Mouse (Mus musculus) embryonic facial prominence, embryonic 11.5 days (tissue): ENCODE data around the gene Aicda. TPM values are rescaled to one million over a fixed set of nuclear protein-coding genes. Genes with fewer than 3 reads are reported as not detected.
"Not testable (repeated sequence)": the region's sequence is repeated elsewhere in the genome, so short reads cannot be mapped to it uniquely, and the experiment has no call there.

Experiments
- ATAC-seq: fragments of 200-750 bp; cut with Nextera tagmentation; replicated peaks from 2 replicates; pipeline ENCODE4 v1.8.0; 2017; ENCODE audit warnings: low read depth; ENCODE audit not compliant: insufficient number of reproducible peaks, low FRiP score, low TSS enrichment
- DNase-seq: peaks from one replicate; pipeline ENCODE4 v3.0.0-alpha.2; 2015; ENCODE audit warnings: low spot score
- H3K27ac ChIP-seq: fragments of 300-500 bp; sonication (generic); replicated peaks from 2 replicates; pipeline ENCODE4 v1.5.1; 2014; ENCODE audit warnings: mild to moderate bottlenecking, low read depth, low read length, control low read depth
- H3K27me3 ChIP-seq: fragments of 300-500 bp; sonication (generic); 2 replicates; pipeline ENCODE4 v1.6.1; 2014; ENCODE audit warnings: mild to moderate bottlenecking, low read length, moderate library complexity, mixed read lengths; ENCODE audit not compliant: control insufficient read depth, insufficient read depth
- H3K36me3 ChIP-seq: fragments of 300-500 bp; sonication (generic); replicated peaks from 2 replicates; pipeline ENCODE4 v1.6.1; 2014; ENCODE audit warnings: low read depth, mild to moderate bottlenecking, low read length, moderate library complexity, mixed read lengths; ENCODE audit not compliant: control insufficient read depth, insufficient read depth
- H3K4me1 ChIP-seq: fragments of 300-500 bp; sonication (generic); 2 replicates; pipeline ENCODE4 v1.6.1; 2014; ENCODE audit warnings: low read length, mixed read lengths; ENCODE audit not compliant: control insufficient read depth, insufficient read depth
- H3K4me2 ChIP-seq: fragments of 300-500 bp; sonication (generic); 2 replicates; pipeline ENCODE4 v1.6.1; 2014; ENCODE audit warnings: low read depth, mild to moderate bottlenecking, control low read depth, low read length, moderate library complexity
- H3K4me3 ChIP-seq: fragments of 300-500 bp; sonication (generic); 2 replicates; pipeline ENCODE4 v1.5.1; 2014; ENCODE audit warnings: low read depth, low read length, control low read depth
- H3K9ac ChIP-seq: fragments of 300-500 bp; sonication (generic); replicated peaks from 2 replicates; pipeline ENCODE4 v1.6.1; 2014; ENCODE audit warnings: mild to moderate bottlenecking, control low read depth, low read length
- H3K9me3 ChIP-seq: fragments of 300-500 bp; sonication (generic); replicated peaks from 2 replicates; pipeline ENCODE4 v1.6.1; 2016; ENCODE audit warnings: mild to moderate bottlenecking, low read length, inconsistent platforms, mixed read lengths; ENCODE audit not compliant: control insufficient read depth
- WGBS: fragments of 180-500 bp; shearing (Covaris S2); extraction: QIAGEN DNeasy Blood & Tissue Kit; methylation state at CpG from one replicate; pipeline ENCODE4 v1.1.7; 2014; 5-methylcytosine and 5-hydroxymethylcytosine counted together
- polyA plus RNA-seq: library from polyadenylated mRNA; unstranded; fragments of >200 nt; fragmentation: Nextera tagmentation; extraction: Ambion mirVana; gene quantifications from 2 replicates; pipeline ENCODE4 v1.2.1, GENCODE M21; 2014

The Aicda gene
- polyA plus RNA-seq, 1 experiment from 2014 or later = not detected

- Histone ChIP-seq H3K9me3 (no peaks in the 10 kb centered on the region), H3K4me3 (no peak overlapping the region), H3K9ac (no peak overlapping the region), H3K27ac (no peak overlapping the region), H3K36me3 (no peaks in the 10 kb centered on the region), H3K27me3 (no peaks in the 10 kb centered on the region), H3K4me2 (no peak overlapping the region), H3K4me1 (no peaks in the 10 kb centered on the region)
- DNase-seq = no peak
- no peak for ATAC-seq
- 64% methylated on average over 8 of the region's 8 CpGs for WGBS
Observed at GRCm38 (mm10) chr6:122570695-122571616, 17.4 kb downstream of the Aicda start.

- Histone ChIP-seq H3K4me1 (no peaks in the 10 kb centered on the region), H3K4me3 (no peak overlapping the region), H3K27me3 (no peaks in the 10 kb centered on the region), H3K36me3 (no peaks in the 10 kb centered on the region), H3K27ac (no peak overlapping the region), H3K4me2 (no peak overlapping the region), H3K9me3 (no peaks in the 10 kb centered on the region), H3K9ac (no peak overlapping the region)
- ATAC-seq = no peak
- no peak for DNase-seq
- WGBS = 86% methylated on average over 3 of the region's 3 CpGs
Observed at GRCm38 (mm10) chr6:122571617-122571959, 18.0 kb downstream of the Aicda start.

- DNase-seq, H3K4me2 ChIP-seq, ATAC-seq, H3K27ac ChIP-seq, H3K4me3 ChIP-seq, H3K36me3 ChIP-seq, H3K27me3 ChIP-seq, H3K9ac ChIP-seq, H3K9me3 ChIP-seq, H3K4me1 ChIP-seq: not testable (repeated sequence)
- 83% methylated on average over 1 of the region's 1 CpGs for WGBS
Observed at GRCm38 (mm10) chr6:122575037-122575436, 21.4 kb downstream of the Aicda start.

GRCm38 (mm10) chr6:122577030-122577429 is 23.4 kb downstream of the Aicda start:
- H3K27ac ChIP-seq = no peak overlapping the region
- H3K9ac ChIP-seq = no peak overlapping the region
- WGBS = 93% methylated on average over 3 of the region's 3 CpGs
- no peak overlapping the region for H3K4me2 ChIP-seq
- no peaks in the 10 kb centered on the region for H3K36me3 ChIP-seq
- no peaks in the 10 kb centered on the region for H3K9me3 ChIP-seq
- DNase-seq (no peak), ATAC-seq (no peak)
- H3K4me3 ChIP-seq = no peak overlapping the region
- no peaks in the 10 kb centered on the region for H3K4me1 ChIP-seq
- H3K27me3 ChIP-seq = no peaks in the 10 kb centered on the region

- no peaks in the 10 kb centered on the region for H3K36me3 ChIP-seq
- H3K9me3 ChIP-seq = no peaks in the 10 kb centered on the region
- no peak overlapping the region for H3K4me2 ChIP-seq
- DNase-seq (no peak), ATAC-seq (no peak)
- WGBS = 93% methylated on average over 1 of the region's 1 CpGs
- H3K27me3 ChIP-seq = no peaks in the 10 kb centered on the region
- H3K27ac ChIP-seq = no peak overlapping the region
- H3K4me1 ChIP-seq = no peaks in the 10 kb centered on the region
- no peak overlapping the region for H3K4me3 ChIP-seq
- H3K9ac ChIP-seq = no peak overlapping the region
Observed at GRCm38 (mm10) chr6:122579086-122579485, 25.5 kb downstream of the Aicda start.

- H3K4me1 ChIP-seq = no peaks in the 10 kb centered on the region
- no peak overlapping the region for H3K4me3 ChIP-seq
- no peak for ATAC-seq
- no peaks in the 10 kb centered on the region for H3K27me3 ChIP-seq
- 83% methylated on average over 13 of the region's 13 CpGs for WGBS
- no peak overlapping the region for H3K27ac ChIP-seq
- no peaks in the 10 kb centered on the region for H3K36me3 ChIP-seq
- no peak for DNase-seq
- H3K9ac ChIP-seq = no peak overlapping the region
- H3K9me3 ChIP-seq = no peaks in the 10 kb centered on the region
- no peak overlapping the region for H3K4me2 ChIP-seq
Observed at GRCm38 (mm10) chr6:122591027-122591758, 37.6 kb downstream of the Aicda start.

GRCm38 (mm10) chr6:122592905-122593304 is 39.3 kb downstream of the Aicda start:
- no peaks in the 10 kb centered on the region for H3K9me3 ChIP-seq
- H3K27me3 ChIP-seq = no peaks in the 10 kb centered on the region
- H3K4me1 ChIP-seq = no peaks in the 10 kb centered on the region
- no peak for ATAC-seq
- no peaks in the 10 kb centered on the region for H3K36me3 ChIP-seq
- H3K9ac ChIP-seq = no peak overlapping the region
- no peak overlapping the region for H3K4me2 ChIP-seq
- 78% methylated on average over 2 of the region's 2 CpGs for WGBS
- no peak for DNase-seq
- H3K27ac ChIP-seq = no peak overlapping the region
- H3K4me3 ChIP-seq = no peak overlapping the region

GRCm38 (mm10) chr6:122595637-122596036 is 42.0 kb downstream of the Aicda start:
- ATAC-seq (no peak), DNase-seq (peak; percentile 55)
- no peaks in the 10 kb centered on the region for H3K9me3 ChIP-seq
- WGBS = 38% methylated on average over 7 of the region's 7 CpGs
- no peak overlapping the region for H3K9ac ChIP-seq
- no peak overlapping the region for H3K4me3 ChIP-seq
- no peak overlapping the region for H3K4me2 ChIP-seq
- no peaks in the 10 kb centered on the region for H3K4me1 ChIP-seq
- no peaks in the 10 kb centered on the region for H3K27me3 ChIP-seq
- H3K27ac ChIP-seq = no peak overlapping the region
- H3K36me3 ChIP-seq = no peaks in the 10 kb centered on the region
